Mouse (Mus musculus): ENCODE measurements around the gene Ino80e.

- TF ChIP-seq CTCF (IDR thresholded peaks at IDR 0.05; ENCODE audit: low read depth, low read length): no peak
- no peak for TF ChIP-seq POLR2A (IDR thresholded peaks at IDR 0.05; ENCODE audit: extremely low read depth, insufficient read depth, low read length)
Observed at GRCm38 (mm10) chr7:126867534-126867933, 5.4 kb upstream of the Ino80e start.

All from liver, adult 2 months (tissue).